ENCODE assay signal across 35 mouse cellular contexts in genomic region chr19:16924516-16924915, GRCm38 (mm10). TPM values are rescaled to one million over a fixed set of nuclear protein-coding genes. Genes with fewer than 3 reads are reported as not detected.
DNase-seq lines count a peak whose midpoint lies in the region; ATAC-seq and TF ChIP-seq lines count a peak whose summit lies in the region.
"Had no signal": no experiment of that assay in that cellular context is flagged by ENCODE, and none has a peak within 500 bp of the region (broad histone marks: within the 10 kb centered on the region; RNA-seq: fewer than 3 reads in every experiment).

No protein-coding gene starts in this region.

- 72% methylated on average over 4 of the region's 4 CpGs for WGBS in heart, embryonic 12.5 days

- no peak for ATAC-seq in heart, embryonic 12.5 days (ENCODE audit: insufficient number of reproducible peaks, low FRiP score)
- ATAC-seq: forebrain, embryonic 14.5 days; forebrain, postnatal 0 days; hindbrain, postnatal 0 days; inflammation-experienced regulatory T-cells, adult 6 months; intestine, embryonic 16.5 days; Patski had no signal

- no peak overlapping the region for H3K4me2 ChIP-seq in heart, embryonic 12.5 days
- H3K4me2 ChIP-seq: embryonic facial prominence, embryonic 12.5 days; embryonic facial prominence, embryonic 15.5 days; heart, embryonic 11.5 days; heart, embryonic 15.5 days; hindbrain, embryonic 14.5 days had no signal

- no peak overlapping the region for H3K9ac ChIP-seq in heart, embryonic 12.5 days
- H3K9ac ChIP-seq: embryonic facial prominence, embryonic 12.5 days; embryonic facial prominence, embryonic 15.5 days; forebrain, postnatal 0 days; heart, embryonic 15.5 days; hindbrain, embryonic 14.5 days had no signal

- no peaks in the 10 kb centered on the region for H3K27me3 ChIP-seq in heart, embryonic 12.5 days (replicated peaks)
- H3K27me3 ChIP-seq: CH12.LX; embryonic facial prominence, embryonic 12.5 days; embryonic facial prominence, embryonic 15.5 days had no signal

- no peak for TF ChIP-seq POLR2A in brain, embryonic 14.5 days (IDR thresholded peaks at IDR 0.05; ENCODE audit: borderline replicate concordance, extremely low read depth, insufficient read depth, insufficient read length, poor library complexity, severe bottlenecking)

- H3K4me3 ChIP-seq in heart, embryonic 12.5 days = no peak overlapping the region
- H3K4me3 ChIP-seq: embryonic facial prominence, embryonic 12.5 days; embryonic facial prominence, embryonic 15.5 days; gastrocnemius, adult 2 months; heart, adult 2 months; heart, embryonic 15.5 days had no signal

- no peaks in the 10 kb centered on the region for H3K9me3 ChIP-seq in heart, embryonic 12.5 days (replicated peaks)
- H3K9me3 ChIP-seq: embryonic facial prominence, embryonic 12.5 days; embryonic facial prominence, embryonic 15.5 days; G1E; heart, embryonic 15.5 days had no signal

- no peaks in the 10 kb centered on the region for H3K36me3 ChIP-seq in heart, embryonic 12.5 days
- H3K36me3 ChIP-seq: embryonic facial prominence, embryonic 12.5 days; embryonic facial prominence, embryonic 15.5 days; G1E; heart, embryonic 15.5 days had no signal

- no peak overlapping the region for H3K27ac ChIP-seq in heart, embryonic 12.5 days (ENCODE audit: poor library complexity, severe bottlenecking)
- H3K27ac ChIP-seq: embryonic facial prominence, embryonic 12.5 days; embryonic facial prominence, embryonic 15.5 days; gastrocnemius, adult 2 months; heart, adult 2 months; heart, embryonic 15.5 days; hindbrain, embryonic 14.5 days; hindbrain, postnatal 0 days had no signal

- DNase-seq in heart, adult 11 months = peak; percentile 62
- peak; percentile 40 for DNase-seq in retina, postnatal 1 day
- DNase-seq in retina, embryonic 14.5 days (ENCODE audit: low spot score) = no peak
- DNase-seq in brain, embryonic 14.5 days (ENCODE audit: low read depth) = peak; percentile 6
- DNase-seq in gastrocnemius, postnatal 10 days = no peak
- DNase-seq: adrenal gland, postnatal 10 days; adrenal gland, postnatal 36 days; B cell, adult 2 months; cerebellum, adult 11 months; cerebellum, adult 2 months; cerebellum, adult 9-11 months; cerebellum, postnatal 25 days; forebrain, postnatal 0 days; gastrocnemius, adult 2 months; gastrocnemius, postnatal 25 days; heart, adult 2 months; heart, postnatal 10 days; heart, postnatal 4 days had no signal

- H3K4me1 ChIP-seq in heart, embryonic 12.5 days (replicated peaks) = no peaks in the 10 kb centered on the region
- H3K4me1 ChIP-seq: embryonic facial prominence, embryonic 12.5 days; embryonic facial prominence, embryonic 15.5 days; heart, embryonic 15.5 days had no signal

- TF ChIP-seq CTCF in brain, embryonic 14.5 days (IDR thresholded peaks at IDR 0.05; ENCODE audit: borderline replicate concordance, extremely low read depth, insufficient read depth, insufficient read length) = no peak

RNA-seq across cellular contexts. Expression of gene Prune2, which starts 31.4 kb away (rescaled TPM):
- 7.7 and 8.2 TPM in 2 replicates for polyA plus RNA-seq in heart, embryonic 12.5 days (2016; fragmentation: Nextera tagmentation; extraction: Ambion mirVana)
- 4.0 and 7.0 TPM in 2 replicates for polyA plus RNA-seq in brain, embryonic 14.5 days (2012; rRNA removed)
- 1 to 10 TPM; 3.4 to 4.5 TPM for total RNA-seq in gastrocnemius, postnatal 10 days (2021)
- polyA plus RNA-seq: G1E had no signal

RNA-seq across cellular contexts. Expression of gene Foxb2, which starts 50.9 kb away (rescaled TPM):
- polyA plus RNA-seq in heart, embryonic 12.5 days (2016; fragmentation: Nextera tagmentation; extraction: Ambion mirVana) = not detected in 2 replicates
- polyA plus RNA-seq in brain, embryonic 14.5 days (2012; rRNA removed) = 0.54 and 2.1 TPM in 2 replicates
- not detected for total RNA-seq in gastrocnemius, postnatal 10 days (2021)
- total RNA-seq: adrenal gland, adult 18-20 months; adrenal gland, postnatal 10 days; adrenal gland, postnatal 36 days; CH12.LX; common myeloid progenitor, adult 5-6 weeks; gastrocnemius, adult 2 months; gastrocnemius, postnatal 25 days; heart, adult 2 months; heart, postnatal 10 days; heart, postnatal 4 days had no signal
- polyA plus RNA-seq: frontal cortex, adult 2 months; G1E; gonadal fat pad, adult 2 months; heart, adult 2 months; heart, embryonic 11.5 days; heart, embryonic 15.5 days; inflammation-experienced regulatory T-cells, adult 6 months; intestine, embryonic 16.5 days; Patski had no signal

Comparison
In these comparisons a context has a peak if more than half of its experiments do, and no peak if none do; other contexts are left out.
1. DNase-seq: peak in heart, adult 11 months (single experiment), retina, postnatal 1 day (single experiment) and brain, embryonic 14.5 days (single experiment); none in retina, embryonic 14.5 days (single experiment) and gastrocnemius, postnatal 10 days (single experiment).